Mouse (Mus musculus): ENCODE data around the gene Wwp2. TPM values are rescaled to one million over a fixed set of nuclear protein-coding genes. Genes with fewer than 3 reads are reported as not detected.

Gene Wwp2
- polyA plus RNA-seq (2012; ENCODE audit: low replicate concordance) = 35.5 and 43.8 TPM in 2 replicates

GRCm38 (mm10) chr8:107435962-107436831 lies at the start of gene Wwp2:
TSS of gene Wwp2 (plus strand) at chr8:107436365.

GRCm38 (mm10) chr8:107403038-107403781 lies 33.0 kb upstream of the Wwp2 start, which contains the start of gene Nqo1:
TSS of gene Nqo1 (minus strand) at chr8:107403206.

DNA sequence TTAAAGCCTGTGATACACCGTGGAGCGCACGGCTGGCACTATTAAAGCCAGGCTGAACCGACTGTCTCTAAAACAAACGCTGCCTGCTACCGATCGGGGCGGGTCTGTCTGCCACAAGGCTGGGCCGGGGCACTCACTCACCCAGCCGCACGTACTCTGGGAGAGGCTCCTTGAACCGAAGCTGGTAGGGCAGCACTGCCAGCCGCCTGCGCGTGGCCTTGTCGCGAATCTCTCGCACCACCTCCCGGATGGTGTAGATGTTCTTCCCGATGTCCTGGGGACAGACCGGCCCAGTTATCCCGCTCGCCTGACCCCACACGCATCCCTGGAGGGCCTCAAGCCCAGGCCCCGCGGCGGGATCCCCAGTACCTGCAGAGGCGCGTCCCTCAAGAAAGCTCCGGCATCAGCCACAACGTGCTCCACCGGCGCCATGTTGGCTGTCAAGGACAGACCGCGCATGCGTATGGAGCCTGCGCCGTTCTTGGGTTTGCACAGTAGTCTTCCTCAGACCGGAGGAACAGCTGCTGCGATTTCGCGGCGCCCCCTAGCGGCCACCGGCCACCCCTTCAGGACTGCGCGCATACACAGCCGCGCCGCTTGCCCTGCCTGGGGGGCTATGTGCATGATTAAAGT lies 11.5 kb upstream of the Wwp2 start, which contains the start of gene Nob1:
Gene Nob1 (minus strand): TSS at position 455 of the 633 bp plus-strand sequence.

DNA sequence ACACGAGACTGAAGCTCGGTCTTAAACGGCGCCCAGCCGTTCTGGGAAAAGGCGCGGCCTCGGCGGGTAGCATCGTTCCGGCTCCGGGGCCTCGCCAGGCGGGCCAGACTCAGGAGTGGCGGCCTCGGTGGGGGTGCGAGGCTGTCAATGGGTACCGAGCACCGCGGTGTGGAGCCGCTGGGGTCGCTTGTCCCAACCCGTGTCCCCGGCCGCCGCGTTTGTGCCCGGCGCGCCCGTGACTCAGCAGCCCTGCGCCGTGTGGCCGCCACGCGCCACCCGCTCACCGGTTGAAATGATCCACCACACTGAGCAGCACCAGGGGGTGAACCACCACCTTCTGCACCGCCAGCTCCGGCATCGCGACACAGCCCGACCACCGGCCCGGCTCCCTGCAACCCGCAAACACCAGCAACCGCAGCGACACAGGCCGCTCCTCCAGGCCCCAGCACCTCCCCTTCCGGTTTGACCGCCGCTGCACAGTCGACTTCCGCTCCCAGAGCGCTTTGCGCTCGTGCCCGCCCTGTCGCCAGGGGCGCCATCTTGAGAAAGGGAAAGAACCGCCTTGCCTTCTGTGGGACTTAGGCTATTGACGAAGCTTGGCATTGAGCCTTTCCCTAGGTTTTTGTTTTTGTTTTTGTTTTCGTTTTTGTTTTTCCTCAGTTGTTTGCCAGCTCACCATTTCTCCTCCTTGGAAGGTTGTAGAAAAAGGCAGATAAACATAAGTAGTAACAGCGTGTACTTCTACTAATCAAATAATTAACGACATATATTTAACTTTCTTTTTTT lies 152.0 kb downstream of the Wwp2 start, which contains the start of gene Psmd7:
Gene Psmd7 (minus strand): TSS at position 470 of the 786 bp plus-strand sequence.

Other genes starting within 250 kb of the Wwp2 start
- gene Nfat5, start 142.9 kb upstream of the Wwp2 start, polyA plus RNA-seq (2012; ENCODE audit: low replicate concordance) = 4.0 and 6.3 TPM in 2 replicates
- gene Nqo1, start 33.2 kb upstream of the Wwp2 start, polyA plus RNA-seq (2012; ENCODE audit: low replicate concordance) = 0.23 and 0.66 TPM in 2 replicates
- 9.0 and 45.6 TPM in 2 replicates for gene Nob1, start 11.3 kb upstream of the Wwp2 start, polyA plus RNA-seq (2012; ENCODE audit: low replicate concordance)
- 27.1 and 27.3 TPM in 2 replicates for gene Psmd7, start 152.1 kb downstream of the Wwp2 start, polyA plus RNA-seq (2012; ENCODE audit: low replicate concordance)

Measured in leukemia stem cell, adult 10-12 weeks (primary cell).